Mouse (Mus musculus) bone marrow, adult 2 months (tissue): ENCODE results near the gene 4930556J24Rik.

ENCODE experiments used
- CTCF ChIP-seq: fragments of 200-500 bp; IDR thresholded peaks from 2 replicates; pipeline ENCODE4 v1.5.1; 2011; ENCODE audit warnings: low read length, control low read depth; ENCODE audit not compliant: control insufficient read depth, insufficient read depth
- POLR2A ChIP-seq: fragments of 200-500 bp; IDR thresholded peaks from 2 replicates; pipeline ENCODE4 v1.6.1; 2011; ENCODE audit warnings: low read depth, mild to moderate bottlenecking, control low read depth, low read length, borderline replicate concordance; ENCODE audit not compliant: control insufficient read depth

- TF ChIP-seq POLR2A (no peak), CTCF (no peak)
Measured at GRCm38 (mm10) chr11:3969837-3970236, 6.7 kb downstream of the 4930556J24Rik start.
